8 mouse cellular contexts compared by ENCODE assay signal in the genomic region with DNA sequence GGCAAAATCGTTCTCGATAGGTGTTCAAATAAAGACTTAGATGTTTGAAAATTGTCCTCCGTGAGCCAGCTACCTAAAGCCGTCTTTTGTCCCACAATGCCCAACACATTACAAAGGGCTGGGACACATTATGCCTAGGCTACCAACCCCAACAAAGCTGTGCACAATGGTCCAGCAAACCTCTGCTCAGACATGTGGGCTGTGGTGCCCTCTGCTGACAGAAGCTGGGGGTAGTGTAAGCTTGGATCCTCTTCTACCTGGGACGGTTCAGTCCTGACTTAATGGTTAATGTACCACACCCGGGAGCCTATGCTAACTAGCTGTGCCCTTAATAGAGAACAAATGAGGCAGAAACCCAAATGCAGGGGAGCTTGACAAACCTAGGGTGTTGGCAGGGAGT. TPM values are rescaled to one million over a fixed set of nuclear protein-coding genes. Genes with fewer than 3 reads are reported as not detected.
DNase-seq lines count a peak whose midpoint lies in the region; ATAC-seq lines count a peak whose summit lies in the region.
"Had no signal": no experiment of that assay in that cellular context is flagged by ENCODE, and none has a peak within 500 bp of the region (broad histone marks: within the 10 kb centered on the region; RNA-seq: fewer than 3 reads in every experiment).

No protein-coding gene starts in this region.

- peaks cover 18% of the 10 kb centered on the region for H3K4me1 ChIP-seq in liver, embryonic 11.5 days (replicated peaks; ENCODE audit: control insufficient read depth, insufficient read depth, low read length)
- H3K4me1 ChIP-seq in midbrain, embryonic 12.5 days, result peaks cover 14% of the 10 kb centered on the region

- no peak overlapping the region for H3K4me3 ChIP-seq in liver, embryonic 11.5 days (ENCODE audit: low read depth, low read length)
- no peak overlapping the region for H3K4me3 ChIP-seq in midbrain, embryonic 12.5 days

- WGBS in liver, embryonic 11.5 days, result 58% methylated on average over 6 of the region's 6 CpGs
- 47% methylated on average over 6 of the region's 6 CpGs for WGBS in midbrain, embryonic 12.5 days

- 0 out of 2 replicates have a peak, but pooled peaks cover 4% of the 10 kb centered on the region for H3K36me3 ChIP-seq in liver, embryonic 11.5 days (ENCODE audit: control insufficient read depth, insufficient read depth, low read length)
- 0 out of 2 replicates have a peak, but pooled peaks cover 5% of the 10 kb centered on the region for H3K36me3 ChIP-seq in midbrain, embryonic 12.5 days

- ATAC-seq in liver, embryonic 11.5 days (replicated peaks; ENCODE audit: low FRiP score), result no peak
- peak; percentile 30; the same call in 1 of the 2 replicates for ATAC-seq in midbrain, embryonic 12.5 days (ENCODE audit: low FRiP score, low read depth)

- H3K9me3 ChIP-seq in liver, embryonic 11.5 days (ENCODE audit: control insufficient read depth, low read length), result no peaks in the 10 kb centered on the region
- no peaks in the 10 kb centered on the region for H3K9me3 ChIP-seq in midbrain, embryonic 12.5 days

- DNase-seq in liver (peak; percentile 68), R1 (ENCODE audit: low read depth, low spot score) (peak; percentile 81)
- no peak for DNase-seq in liver, embryonic 11.5 days (ENCODE audit: low spot score)
- DNase-seq in embryo, embryonic 11 days, result peak; percentile 68
- DNase-seq in kidney, adult 8-10 months, result peak; percentile 61 to 75
- DNase-seq in urinary bladder, postnatal 25 days (ENCODE audit: low spot score), result no peak

- H3K9ac ChIP-seq in liver, embryonic 11.5 days (ENCODE audit: low read depth, low read length), result no peak overlapping the region
- no peak overlapping the region for H3K9ac ChIP-seq in midbrain, embryonic 12.5 days (replicated peaks)

- peaks cover 3% of the 10 kb centered on the region; the same call in 1 of the 2 replicates for H3K27me3 ChIP-seq in liver, embryonic 11.5 days (replicated peaks; ENCODE audit: control insufficient read depth, insufficient read depth, low read length)
- H3K27me3 ChIP-seq in midbrain, embryonic 12.5 days, result peaks cover 8% of the 10 kb centered on the region; the same call in 1 of the 2 replicates

- no peak overlapping the region for H3K4me2 ChIP-seq in liver, embryonic 11.5 days
- no peak overlapping the region for H3K4me2 ChIP-seq in midbrain, embryonic 12.5 days (replicated peaks)

- H3K27ac ChIP-seq in liver, embryonic 11.5 days (ENCODE audit: low read depth, low read length), result no peak overlapping the region
- H3K27ac ChIP-seq in midbrain, embryonic 12.5 days (replicated peaks), result no peak overlapping the region

RNA-seq across cellular contexts. Expression of a gene that starts 12.3 kb away (rescaled TPM):
- polyA plus RNA-seq in liver, embryonic 11.5 days (2014; fragmentation: Nextera tagmentation; extraction: Ambion mirVana), result 0.43 TPM in 1 of 2 replicates, not detected in the other
- 27.0 and 27.8 TPM in 2 replicates for polyA plus RNA-seq in midbrain, embryonic 12.5 days (2016; fragmentation: Nextera tagmentation; extraction: Ambion mirVana)
- polyA plus RNA-seq: liver, embryonic 16.5 days had no signal

RNA-seq across cellular contexts. Expression of a gene that starts 12.3 kb away (rescaled TPM):
- polyA plus RNA-seq in liver, embryonic 11.5 days (2014; fragmentation: Nextera tagmentation; extraction: Ambion mirVana), result 7.7 and 8.5 TPM in 2 replicates
- 25.1 and 42.6 TPM in 2 replicates for polyA plus RNA-seq in midbrain, embryonic 12.5 days (2016; fragmentation: Nextera tagmentation; extraction: Ambion mirVana)

RNA-seq across cellular contexts. Expression of a gene that starts 33.2 kb away (rescaled TPM):
- 28.3 and 33.2 TPM in 2 replicates for polyA plus RNA-seq in liver, embryonic 11.5 days (2014; fragmentation: Nextera tagmentation; extraction: Ambion mirVana)
- 9.7 and 9.8 TPM in 2 replicates for polyA plus RNA-seq in midbrain, embryonic 12.5 days (2016; fragmentation: Nextera tagmentation; extraction: Ambion mirVana)

RNA-seq across cellular contexts. Expression of a gene that starts 36.6 kb away (rescaled TPM):
- 9.7 and 12.9 TPM in 2 replicates for polyA plus RNA-seq in liver, embryonic 11.5 days (2014; fragmentation: Nextera tagmentation; extraction: Ambion mirVana)
- 64.1 and 65.2 TPM in 2 replicates for polyA plus RNA-seq in midbrain, embryonic 12.5 days (2016; fragmentation: Nextera tagmentation; extraction: Ambion mirVana)

Comparison
In these comparisons a context has a peak if more than half of its experiments do, and no peak if none do; other contexts are left out.
1. DNase-seq: peak in liver (single experiment), R1 (single experiment), embryo, embryonic 11 days (single experiment) and kidney, adult 8-10 months (2 of 2); none in liver, embryonic 11.5 days (single experiment) and urinary bladder, postnatal 25 days (single experiment).
2. RNA of a gene that starts 12.3 kb away (polyA plus RNA-seq): 27.0 to 27.8 TPM in midbrain, embryonic 12.5 days; 0.43 TPM in liver, embryonic 11.5 days; every median in the first group is over 10 times any median in the second.